Mouse (Mus musculus) adipose tissue, adult 10 weeks (tissue): Measurements from ENCODE around the gene Fbxw24. TPM values are rescaled to one million over a fixed set of nuclear protein-coding genes. Genes with fewer than 3 reads are reported as not detected.

Experiments
- polyA plus RNA-seq: library from polyadenylated mRNA; stranded (reverse); fragments of 350-450 nt; fragmentation: Illumina TruSeq; extraction: RNeasy Lipid Tissue Mini Kit (QIAGEN cat#74804); gene quantifications from one replicate; pipeline ENCODE4 v1.2.3, GENCODE M21; 2014; ENCODE audit warnings: low read depth, low replicate concordance

Fbxw24 gene
- not detected for polyA plus RNA-seq

DNA sequence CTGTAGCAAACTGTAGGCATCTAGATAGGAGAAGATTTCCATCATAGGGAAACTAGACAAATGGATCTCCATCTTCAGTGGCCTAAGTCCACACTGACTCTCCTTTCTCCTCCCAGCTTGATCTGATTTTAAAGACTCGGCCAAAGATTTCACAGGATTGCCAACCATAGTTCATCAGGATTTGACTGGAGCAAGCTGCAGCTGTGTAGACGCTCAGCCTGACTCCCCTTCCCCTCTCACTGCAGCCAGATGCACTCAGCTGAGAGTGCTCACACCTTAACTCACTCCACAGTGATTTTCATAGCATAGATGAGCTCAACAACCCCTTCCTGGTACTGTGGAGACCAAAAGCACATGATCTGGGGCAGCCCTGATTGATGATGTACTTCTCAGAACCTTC lies at the start of gene Fbxw24:
TSS of gene Fbxw24 (minus strand) at position 101 of the 400 bp plus-strand sequence.

DNA sequence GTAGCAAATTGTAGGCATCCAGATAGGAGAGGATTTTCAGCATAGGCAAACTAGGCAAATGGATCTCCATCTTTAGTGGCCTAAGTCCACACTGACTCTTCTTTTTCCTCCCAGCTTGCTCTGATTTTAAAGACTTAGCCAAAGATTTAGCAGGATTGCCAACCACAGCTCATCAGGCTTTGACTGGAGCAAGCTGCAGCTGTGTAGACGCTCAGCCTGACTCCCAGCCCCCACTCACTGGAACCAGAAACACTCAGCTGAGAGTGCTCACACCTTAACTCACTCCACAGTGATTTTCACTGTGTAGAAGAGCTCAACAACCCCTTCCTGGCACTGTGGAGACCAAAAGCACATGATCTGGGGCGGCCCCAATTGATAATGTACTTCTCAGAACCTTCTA lies 38.7 kb upstream of the Fbxw24 start, which contains the start of gene Fbxw25:
TSS of gene Fbxw25 (minus strand) at position 101 of the 400 bp plus-strand sequence.

DNA sequence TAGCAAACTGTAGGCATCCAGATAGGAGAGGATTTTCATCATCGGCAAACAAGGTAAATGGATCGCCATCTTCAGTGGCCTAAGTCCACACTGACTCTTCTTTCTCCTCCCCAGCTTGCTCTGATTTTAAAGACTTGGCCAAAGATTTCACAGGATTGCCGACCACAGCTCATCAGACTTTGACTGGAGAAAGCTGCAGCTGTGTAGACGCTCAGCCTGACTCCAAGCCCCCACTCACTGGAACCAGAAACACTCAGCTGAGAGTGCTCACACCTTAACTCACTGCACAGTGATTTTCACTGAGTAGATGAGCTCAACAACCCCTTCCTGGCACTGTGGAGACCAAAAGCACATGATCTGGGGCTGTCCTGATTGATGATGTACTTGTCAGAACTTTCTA lies 57.7 kb downstream of the Fbxw24 start, which contains the start of gene Fbxw15:
TSS of gene Fbxw15 (minus strand) at position 101 of the 400 bp plus-strand sequence.

Other genes starting within 250 kb of the Fbxw24 start
- gene Fbxw22, start 221.8 kb downstream of the Fbxw24 start, polyA plus RNA-seq = not detected
- gene Fbxw16, start 176.9 kb downstream of the Fbxw24 start, polyA plus RNA-seq = not detected
- gene Fbxw19, start 130.2 kb downstream of the Fbxw24 start, polyA plus RNA-seq = not detected
- gene Fbxw15, start 57.8 kb downstream of the Fbxw24 start, polyA plus RNA-seq = 0.41 TPM
- not detected for gene Fbxw25, start 38.6 kb upstream of the Fbxw24 start, polyA plus RNA-seq
- 0.20 TPM for gene Fbxw18, start 76.6 kb upstream of the Fbxw24 start, polyA plus RNA-seq
- gene Fbxw26, start 120.0 kb upstream of the Fbxw24 start, polyA plus RNA-seq = not detected
- 1.2 TPM for gene Fbxw27, start 164.6 kb upstream of the Fbxw24 start, polyA plus RNA-seq
- 6,153 TPM for gene Spink8, start 186.2 kb upstream of the Fbxw24 start, polyA plus RNA-seq
- 30.1 TPM for gene Nme6, start 206.7 kb upstream of the Fbxw24 start, polyA plus RNA-seq
- not detected for gene Camp, start 223.6 kb upstream of the Fbxw24 start, polyA plus RNA-seq
- gene Cdc25a, start 249.5 kb upstream of the Fbxw24 start, polyA plus RNA-seq = 6.6 TPM